Mouse (Mus musculus) layer of hippocampus, postnatal 25 days (tissue): ENCODE measurements around the gene Hras. TPM values are rescaled to one million over a fixed set of nuclear protein-coding genes. Genes with fewer than 3 reads are reported as not detected.

Experiments used
- DNase-seq, 2 experiments: peaks; one replicate each; pipeline ENCODE4 v3.0.0; 2022; ENCODE audit warnings: mixed read lengths in 2 of 2, low spot score in 1 of 2; ENCODE audit errors: extremely low spot score in 1 of 2
- total RNA-seq, 2 experiments: library from RNA; stranded (reverse); gene quantifications; 2 replicates each; pipeline ENCODE4 v1.2.3; 2021

Gene Hras
- total RNA-seq, 2 experiments from 2014 or later: 193 to 235 TPM

GRCm38 (mm10) chr7:141190220-141190619 is 3.6 kb downstream of the Hras start:
- no peak for DNase-seq

DNA sequence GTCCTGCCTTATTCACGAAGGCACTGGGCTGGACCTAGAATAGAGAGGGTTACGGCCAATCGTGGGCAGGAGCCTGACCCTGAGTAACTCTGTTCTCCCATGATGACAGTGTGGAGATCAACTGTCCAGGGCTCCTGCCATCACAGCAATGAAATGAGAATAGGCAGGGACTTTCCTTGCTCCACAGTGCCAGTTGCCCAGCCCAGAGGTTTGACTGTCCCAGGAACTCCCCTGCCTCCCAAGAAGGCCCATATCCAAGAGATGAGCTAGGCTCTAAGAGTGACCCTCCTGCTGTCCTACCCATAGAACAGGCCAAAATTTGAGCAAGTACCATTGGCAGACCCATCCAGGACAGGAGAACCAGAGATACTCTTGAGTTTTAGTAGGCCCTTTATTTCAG is 5.1 kb downstream of the Hras start:
- DNase-seq: no peak

- DNase-seq: no peak
These were observed 5.6 kb downstream of the Hras start for GRCm38 (mm10) chr7:141188194-141188593.

DNA sequence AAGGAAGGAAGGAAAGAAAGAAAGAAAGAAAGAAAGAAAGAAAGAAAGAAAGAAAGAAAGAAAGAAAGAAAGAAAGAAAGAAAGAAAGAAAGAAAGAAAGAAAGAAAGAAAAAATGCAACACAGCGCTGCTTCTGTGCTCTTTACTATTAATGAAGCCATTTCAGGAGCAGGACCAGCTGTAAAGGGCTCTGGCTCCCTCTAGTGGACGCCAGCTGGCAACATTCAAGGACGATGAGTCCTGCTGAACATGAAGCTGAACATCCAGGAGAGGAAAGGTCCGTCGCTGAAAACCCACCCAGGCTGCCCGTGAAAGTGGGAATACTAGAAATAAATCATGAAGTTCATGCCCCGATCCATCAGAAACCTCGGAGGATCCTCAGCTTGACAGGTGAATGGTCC is 17.6 kb downstream of the Hras start:
- DNase-seq: peak; percentile 63 to 90

DNA sequence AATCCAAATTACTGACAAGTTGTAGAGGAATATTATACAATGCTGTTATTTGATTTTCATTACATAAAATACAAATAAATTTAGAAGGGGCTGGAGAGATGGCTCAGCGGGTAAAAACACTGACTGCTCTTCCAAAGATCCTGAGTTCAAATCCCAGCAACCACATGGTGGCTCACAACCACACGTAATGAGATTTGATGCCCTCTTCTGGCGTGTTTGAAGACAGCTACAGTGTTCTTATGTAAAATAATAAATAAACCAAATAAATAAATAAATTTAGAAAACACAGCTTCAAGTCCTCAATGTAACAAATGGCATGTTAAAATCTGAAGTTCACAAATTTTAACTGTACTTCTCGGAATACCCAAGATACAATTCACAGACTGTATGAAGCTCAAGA is 18.7 kb downstream of the Hras start:
- DNase-seq: no peak

DNA sequence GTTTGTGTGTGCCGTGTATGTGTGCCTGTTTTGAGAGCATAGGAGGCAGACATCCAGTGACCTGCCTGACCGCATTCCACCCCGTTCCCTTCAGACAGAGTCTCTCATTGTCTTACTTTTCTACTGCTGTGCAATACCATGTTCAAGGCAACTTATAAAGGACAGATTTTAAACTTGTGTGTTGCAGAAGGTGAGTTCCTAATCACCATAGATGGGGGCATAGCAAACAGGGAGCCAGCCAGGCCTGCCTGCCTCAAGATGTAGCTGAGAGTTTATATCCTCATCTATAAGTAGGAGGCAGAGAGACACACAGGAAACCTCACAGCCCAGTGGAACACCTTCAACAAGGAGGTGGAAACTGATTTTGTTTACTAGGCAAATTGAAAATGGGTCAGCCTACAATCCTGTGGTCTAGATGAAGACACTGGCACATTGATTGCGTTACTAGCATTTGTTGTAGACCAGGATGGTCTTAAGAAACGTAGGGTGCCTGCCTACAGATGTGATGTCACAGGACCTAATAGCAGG is 20.4 kb downstream of the Hras start:
- no peak for DNase-seq

GRCm38 (mm10) chr7:141172116-141173006 is 21.4 kb downstream of the Hras start, which contains the start of gene Rnh1:
Gene Rnh1, minus strand, starts transcription at chr7:141172857.
- peak; percentile 83 to 85 for DNase-seq

GRCm38 (mm10) chr7:141169866-141170265 is 23.9 kb downstream of the Hras start:
- DNase-seq: no peak

DNA sequence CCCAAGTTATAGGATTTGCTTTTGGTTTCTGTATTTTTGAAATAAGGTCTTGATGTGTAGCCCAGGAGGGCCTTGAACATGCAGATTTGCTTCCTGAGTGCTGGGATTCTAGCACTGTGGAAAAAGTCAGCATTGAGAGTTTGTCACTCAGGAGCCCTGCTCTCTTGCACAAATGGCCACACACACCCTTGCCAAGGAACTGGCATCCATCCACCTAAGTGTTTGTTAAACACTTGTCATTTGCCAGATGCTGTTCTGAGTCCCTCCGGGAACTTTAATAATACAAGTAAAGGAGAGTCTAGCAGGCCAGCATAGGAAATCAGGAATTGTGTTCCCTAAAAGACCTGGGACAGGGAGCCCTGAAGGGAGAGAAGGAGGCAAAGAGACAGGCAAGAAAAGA is 24.5 kb downstream of the Hras start:
- DNase-seq: no peak

GRCm38 (mm10) chr7:141168518-141168953 is 25.3 kb downstream of the Hras start:
- DNase-seq: no peak

DNA sequence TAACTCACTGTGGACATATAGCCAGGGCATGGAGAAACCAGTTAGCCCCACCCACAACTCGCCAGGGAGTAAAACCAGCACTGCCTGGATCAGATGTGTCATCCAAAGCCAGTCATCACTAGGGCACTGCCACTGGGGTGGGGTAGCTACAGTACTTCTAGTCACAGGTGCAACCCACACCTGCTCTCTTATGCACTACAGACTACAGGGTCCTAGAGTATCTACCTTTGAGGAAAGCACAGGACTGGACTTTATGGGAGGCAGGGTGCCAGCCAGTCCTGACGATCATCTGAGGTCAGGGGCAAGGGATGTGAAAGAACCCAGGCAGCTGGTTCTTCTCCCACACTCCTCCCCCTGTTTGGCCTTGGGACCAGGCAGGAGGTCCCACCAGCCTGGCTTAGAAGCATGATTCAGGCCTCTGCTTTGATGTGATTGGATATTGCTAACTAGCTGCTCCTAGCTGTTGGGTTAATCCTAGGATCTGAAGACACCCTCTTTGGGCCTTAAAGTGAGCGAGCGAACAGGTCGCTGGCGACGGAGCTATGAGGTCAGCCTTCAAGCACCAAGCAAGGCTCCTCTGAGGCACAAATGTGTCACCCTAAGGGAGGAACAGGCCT is 25.8 kb downstream of the Hras start:
- DNase-seq: no peak

DNA sequence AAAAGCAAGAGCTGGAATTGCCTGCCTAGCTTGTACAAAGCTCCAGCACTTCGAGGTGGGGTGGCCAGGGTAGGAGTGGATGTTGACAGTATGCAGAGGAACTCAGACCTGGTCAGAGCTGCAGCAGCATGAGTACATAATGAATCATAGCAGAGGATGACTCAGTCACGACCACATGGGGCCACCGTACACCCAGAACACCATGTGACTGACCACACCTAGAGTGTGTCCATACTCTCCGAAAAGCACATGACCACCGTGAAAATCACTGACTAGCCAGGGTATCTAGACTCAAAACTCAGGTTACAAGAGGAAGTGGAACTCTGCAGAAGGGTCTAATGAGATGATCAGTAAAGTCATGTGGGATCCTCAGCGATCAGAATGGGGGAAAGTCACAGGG is 29.0 kb downstream of the Hras start:
- no peak for DNase-seq

GRCm38 (mm10) chr7:141164397-141164796 is 29.4 kb downstream of the Hras start:
- DNase-seq: no peak

- no peak for DNase-seq
These were observed 38.4 kb downstream of the Hras start for GRCm38 (mm10) chr7:141155362-141155761.

DNA sequence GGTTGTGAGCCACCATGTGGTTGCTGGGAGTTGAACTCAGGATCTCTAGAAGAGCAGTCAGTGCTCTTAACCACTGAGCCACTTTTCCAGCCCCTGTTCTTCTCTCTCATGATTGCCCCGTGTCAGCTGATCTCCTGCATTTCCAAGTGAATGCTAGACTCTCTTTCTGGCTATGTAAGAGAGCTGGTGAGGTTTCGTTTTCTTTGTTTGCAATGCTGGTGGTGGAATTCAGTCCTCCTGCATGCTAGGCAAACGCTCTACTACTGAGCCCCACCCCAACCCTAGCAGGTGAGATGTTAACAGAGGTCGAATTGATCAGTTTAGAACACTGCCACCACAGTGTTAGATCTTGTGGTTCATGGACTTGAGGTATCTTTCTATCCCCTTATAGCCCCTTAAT is 45.2 kb downstream of the Hras start:
- DNase-seq: no peak

GRCm38 (mm10) chr7:141147044-141147443 is 46.8 kb downstream of the Hras start:
- DNase-seq: no peak

- no peak for DNase-seq
These were observed 47.7 kb downstream of the Hras start for GRCm38 (mm10) chr7:141146043-141146595.

GRCm38 (mm10) chr7:141145403-141145802 is 48.4 kb downstream of the Hras start:
- no peak for DNase-seq

DNA sequence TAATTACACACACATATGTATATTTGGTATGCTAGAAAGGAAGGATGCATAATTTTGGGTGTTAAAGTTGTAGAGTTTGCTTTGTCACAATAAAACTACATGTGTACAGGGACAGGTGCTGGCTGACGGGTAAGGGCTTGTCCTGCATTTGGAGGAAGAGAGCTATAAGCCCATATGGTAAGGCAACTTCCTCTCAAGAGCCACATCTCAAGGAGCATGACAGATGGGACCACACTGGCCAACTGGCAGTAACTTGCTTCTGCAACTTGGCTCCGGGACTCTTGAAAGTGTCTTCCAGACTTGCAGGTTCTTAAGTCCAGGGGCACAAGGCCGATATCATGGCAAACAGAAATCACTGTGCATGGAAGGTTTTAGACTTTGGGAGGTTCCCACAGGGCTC is 49.2 kb downstream of the Hras start:
- DNase-seq: no peak

- DNase-seq: no peak
These were observed 49.9 kb downstream of the Hras start for GRCm38 (mm10) chr7:141143861-141144260.

DNA sequence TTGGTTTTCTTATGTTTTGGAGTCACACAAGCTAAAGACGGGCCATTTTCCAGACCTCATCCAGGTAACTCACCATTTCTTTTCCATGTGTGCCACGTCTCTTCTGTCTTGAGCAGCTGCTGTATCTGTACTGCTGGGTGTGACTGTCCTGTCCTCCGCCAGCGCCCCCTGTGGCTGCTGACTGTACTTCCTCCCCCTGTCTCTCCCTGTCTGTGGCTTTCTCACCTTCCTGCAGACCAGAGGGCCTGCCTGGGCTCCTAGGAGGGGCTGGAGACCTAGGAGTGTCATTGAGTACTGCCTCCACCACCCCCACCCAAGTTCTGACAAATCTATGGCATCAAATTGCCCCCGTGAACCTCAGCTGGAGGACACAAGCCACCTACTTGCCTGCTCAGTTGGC is 50.7 kb downstream of the Hras start:
- peak in 1 of 2 experiments; percentile 30 for DNase-seq
